Mouse (Mus musculus) mouse trophoblast stem cell (cell line): ENCODE data around the gene Fuz.

Experiments used
- in situ Hi-C, 2 experiments: fragments of 300-500 bp; cut with MseI, MboI; formaldehyde crosslinking; loops; 2 replicates in 1 of 2; 3 replicates in 1 of 2; pipeline ENCODE4 v1.15.1; 2025

Fuz gene

GRCm38 (mm10) chr7:44888256-44889105 lies 7.4 kb upstream of the Fuz start:
- in situ Hi-C loops = no loop called here

- in situ Hi-C loops = no loop called here
These were observed 5.7 kb upstream of the Fuz start for GRCm38 (mm10) chr7:44890180-44890579.

GRCm38 (mm10) chr7:44890737-44891136 lies 5.1 kb upstream of the Fuz start:
- in situ Hi-C loops = no loop called here

DNA sequence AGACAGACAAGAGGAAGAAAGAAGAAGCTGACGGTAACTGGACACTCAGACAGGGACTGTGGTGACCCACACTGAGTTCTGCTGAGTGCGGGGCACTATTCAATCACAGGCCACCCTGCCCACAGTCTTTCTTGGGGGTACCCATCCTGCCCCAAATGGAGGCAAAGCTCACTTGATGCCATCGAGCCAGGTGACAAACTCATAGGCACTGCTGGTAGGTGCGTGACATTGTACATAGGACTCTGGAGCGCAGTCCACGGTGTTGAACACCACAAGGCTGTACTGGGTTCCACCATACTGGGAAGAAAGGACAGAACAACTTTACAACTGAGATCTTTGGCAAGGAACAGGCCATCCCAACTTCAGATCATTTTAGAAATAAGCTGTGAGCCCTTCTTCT lies 4.3 kb upstream of the Fuz start:
- in situ Hi-C loops = no loop called here

- in situ Hi-C loops = no loop called here
These were observed 3.5 kb upstream of the Fuz start, which contains the start of gene Med25 for GRCm38 (mm10) chr7:44892276-44892921. Gene Med25 (minus strand): TSS chr7:44892712.

DNA sequence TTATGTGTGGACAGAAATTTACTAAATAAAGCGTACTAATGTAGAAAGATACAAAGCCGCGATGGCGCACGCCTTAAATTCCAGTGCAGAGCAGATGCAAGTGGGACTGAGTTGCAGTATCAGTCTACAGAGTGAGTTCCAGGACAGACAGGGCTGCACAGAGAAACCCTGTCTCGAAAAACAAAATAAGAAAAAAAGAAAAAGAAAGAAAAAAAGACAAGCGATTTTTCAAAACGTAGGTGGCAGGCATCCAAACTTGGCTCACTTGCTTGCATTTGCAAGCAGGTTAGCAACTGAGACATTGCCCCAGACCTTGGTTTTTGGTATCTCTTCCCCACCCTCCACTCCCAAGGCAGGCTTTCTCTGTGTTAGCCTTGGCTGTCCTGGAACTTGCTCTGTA lies 2.7 kb upstream of the Fuz start:
- in situ Hi-C loops = no loop called here

DNA sequence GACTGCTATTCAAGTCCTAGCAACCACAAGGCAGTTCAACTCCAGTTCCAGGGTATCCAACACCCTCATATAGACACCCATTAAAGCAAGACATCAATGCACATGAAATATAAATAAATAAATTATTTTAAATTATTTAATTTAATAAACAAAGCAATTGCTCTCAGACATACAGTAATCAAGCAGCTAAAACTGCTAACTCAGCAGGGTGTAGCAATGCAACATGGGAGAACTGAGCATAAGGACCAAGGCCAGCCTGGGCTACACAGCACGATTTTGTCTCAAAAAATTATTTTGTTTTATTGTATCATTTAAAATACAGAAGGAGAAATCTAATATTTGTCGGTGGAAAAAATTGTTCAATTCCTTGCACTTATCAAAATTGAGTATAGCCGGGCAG lies 1.7 kb upstream of the Fuz start:
- in situ Hi-C loops = no loop called here

GRCm38 (mm10) chr7:44895206-44895592 lies 680 bp upstream of the Fuz start:
- in situ Hi-C loops = no loop called here

DNA sequence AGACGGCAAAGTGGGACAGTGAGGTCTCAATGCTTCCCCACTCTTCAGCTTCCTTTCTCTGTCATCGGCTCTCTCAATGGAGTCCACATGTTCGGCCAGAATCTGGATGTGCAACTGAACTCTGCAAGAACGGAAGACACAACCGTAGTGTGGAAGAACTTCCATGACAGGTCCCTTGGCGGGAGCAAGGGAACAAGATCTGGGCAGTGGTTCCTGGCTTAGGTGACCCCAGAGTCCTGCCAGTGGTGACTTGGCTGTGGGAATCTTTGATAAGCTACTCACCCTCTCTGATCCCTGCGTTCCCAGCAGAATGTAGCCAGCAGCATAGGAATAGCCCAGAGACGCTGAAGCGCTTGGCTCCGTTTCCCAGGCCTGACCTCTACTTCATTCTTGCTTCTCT lies 620 bp downstream of the Fuz start:
- in situ Hi-C loops = no loop called here

DNA sequence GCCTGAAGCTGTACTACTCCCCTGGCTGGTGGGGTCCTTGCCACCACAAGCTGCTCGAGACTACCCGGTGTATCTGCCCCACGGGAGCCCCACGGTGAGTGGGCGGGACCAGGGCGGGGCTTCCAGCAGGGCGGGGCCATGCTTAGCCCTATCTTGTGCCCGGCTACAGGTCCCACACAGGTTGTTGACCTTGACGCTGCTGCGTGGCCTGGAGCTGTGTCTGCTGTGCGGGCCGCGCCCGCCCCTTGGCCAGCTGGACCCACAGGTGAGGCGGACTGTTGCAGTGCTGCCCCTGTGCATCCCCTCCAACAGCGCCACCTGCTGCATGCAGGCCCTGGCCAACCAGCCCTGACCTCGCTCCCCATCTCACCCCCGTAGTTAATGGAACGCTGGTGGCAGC lies 2.7 kb downstream of the Fuz start:
- in situ Hi-C loops = no loop called here

DNA sequence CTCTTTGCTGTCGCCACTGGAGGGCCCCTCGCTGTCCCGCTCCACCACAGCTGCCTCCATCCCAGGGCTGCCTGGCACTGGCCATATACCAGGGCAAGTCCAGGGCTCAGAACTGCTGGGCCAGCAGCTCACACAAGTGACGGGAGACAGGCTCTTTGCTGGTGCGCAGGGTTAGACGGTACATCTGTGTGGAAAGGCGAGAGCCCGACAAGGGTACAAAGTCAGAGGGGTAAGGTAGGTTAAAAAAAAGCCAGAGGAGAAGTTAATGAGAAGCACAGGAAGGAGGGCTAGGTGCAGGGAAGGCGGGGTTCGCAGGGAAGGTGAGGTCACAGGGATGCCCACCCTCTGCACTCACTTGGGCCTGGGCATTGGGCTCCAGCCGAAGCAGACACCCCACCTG lies 4.8 kb downstream of the Fuz start:
- in situ Hi-C loops = no loop called here

- in situ Hi-C loops = no loop called here
These were observed 5.4 kb downstream of the Fuz start for GRCm38 (mm10) chr7:44901230-44901722.

GRCm38 (mm10) chr7:44905430-44905829 lies 9.6 kb downstream of the Fuz start:
- in situ Hi-C loops = no loop called here

DNA sequence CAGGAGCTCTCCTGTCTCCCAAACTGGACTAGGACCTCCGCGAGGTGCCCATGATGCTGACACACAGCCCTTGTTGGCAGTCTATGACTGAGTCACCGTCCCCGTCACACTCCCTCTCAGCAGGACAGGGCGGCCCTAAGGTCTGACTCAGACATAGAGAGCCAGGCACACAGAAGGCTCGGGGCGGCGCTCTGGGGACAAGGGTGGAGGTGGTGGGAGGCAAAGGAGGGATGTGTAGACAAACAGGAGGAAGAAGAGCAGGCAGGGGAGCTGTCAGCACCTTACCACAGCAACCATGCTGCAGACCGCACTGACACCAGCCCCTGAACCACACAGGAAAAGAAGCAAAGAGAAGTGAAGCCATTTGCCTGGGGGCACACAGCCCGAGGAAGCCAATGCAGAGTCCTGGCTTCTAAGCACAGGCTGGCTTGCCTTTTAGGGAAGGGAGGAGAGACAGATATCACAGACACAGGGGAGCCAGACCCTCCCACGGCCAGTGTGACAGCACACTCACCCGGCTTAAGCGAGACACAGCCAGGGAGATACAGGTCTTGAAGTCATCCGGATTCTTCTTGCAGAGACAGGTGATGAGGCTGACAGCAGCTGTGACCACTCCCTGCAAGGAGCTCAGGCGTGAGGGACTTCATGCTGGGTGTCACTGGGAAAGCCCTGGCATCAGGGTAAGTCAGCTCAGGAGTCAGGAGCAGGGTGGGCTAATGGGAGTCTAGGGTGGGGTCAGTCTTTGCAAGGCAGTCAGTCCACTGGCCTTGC lies 13.0 kb downstream of the Fuz start:
- in situ Hi-C loops = no loop called here

DNA sequence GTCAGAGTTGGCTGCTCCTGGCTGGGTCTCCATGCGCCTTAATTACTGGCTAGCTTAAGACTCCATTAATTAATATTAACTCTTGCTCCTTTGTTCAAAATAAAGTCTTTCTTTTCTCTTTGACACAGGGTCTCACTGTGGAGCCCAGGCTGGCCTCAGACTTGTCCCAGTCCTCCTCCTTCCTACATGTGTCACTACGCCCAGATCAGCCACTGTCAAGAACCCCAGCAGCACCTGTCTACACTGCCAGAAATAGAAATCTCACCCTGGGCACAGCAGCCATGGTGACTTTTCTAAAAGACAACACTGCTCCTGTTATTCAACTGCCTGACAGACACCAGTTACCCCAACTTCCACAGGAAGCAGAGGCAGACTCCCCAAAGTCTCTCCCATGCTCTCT lies 18.5 kb downstream of the Fuz start:
- in situ Hi-C loops = no loop called here

- in situ Hi-C loops = no loop called here
These were observed 19.4 kb downstream of the Fuz start for GRCm38 (mm10) chr7:44915314-44915713.

GRCm38 (mm10) chr7:44916191-44916590 lies 20.3 kb downstream of the Fuz start:
- in situ Hi-C loops = no loop called here

DNA sequence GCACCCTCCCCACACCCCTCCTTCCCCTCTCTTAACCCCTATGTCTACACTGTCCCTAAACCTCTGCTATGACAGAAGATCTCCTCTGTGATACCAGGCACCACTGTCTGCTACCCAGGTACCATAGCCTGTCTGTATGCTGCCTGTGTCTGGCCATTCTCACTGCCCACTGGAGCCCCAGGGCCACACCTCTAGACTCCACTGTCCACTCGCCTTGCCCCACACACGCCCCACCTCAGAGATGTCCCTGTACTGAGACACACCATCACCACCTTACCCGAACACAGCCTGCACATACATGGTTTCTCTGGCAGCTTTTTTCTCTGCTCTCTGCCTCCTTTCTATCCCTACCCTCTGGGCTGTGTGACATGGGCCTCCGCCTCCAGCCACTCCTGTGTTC lies 21.0 kb downstream of the Fuz start:
- in situ Hi-C loops = no loop called here

GRCm38 (mm10) chr7:44918219-44918618 lies 22.3 kb downstream of the Fuz start:
- in situ Hi-C loops = no loop called here

DNA sequence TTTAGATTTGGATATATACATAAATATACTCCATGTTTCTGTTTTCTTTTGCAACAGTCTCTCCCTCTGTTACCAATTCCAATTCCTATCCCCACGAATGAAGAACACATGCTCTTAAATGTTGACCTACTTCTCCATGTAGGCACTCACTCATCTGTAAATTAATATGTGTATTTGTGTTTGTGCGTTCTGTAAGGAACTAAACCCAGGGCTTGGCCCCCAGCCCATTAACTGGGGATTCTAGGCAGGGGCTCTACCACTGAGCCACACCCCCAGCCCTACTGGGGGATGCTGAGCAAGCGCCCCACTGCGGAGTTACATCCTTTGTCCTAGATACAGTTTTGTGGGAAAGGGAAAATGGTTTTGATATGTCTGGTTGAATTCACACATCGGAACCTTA lies 23.2 kb downstream of the Fuz start:
- in situ Hi-C loops = no loop called here

DNA sequence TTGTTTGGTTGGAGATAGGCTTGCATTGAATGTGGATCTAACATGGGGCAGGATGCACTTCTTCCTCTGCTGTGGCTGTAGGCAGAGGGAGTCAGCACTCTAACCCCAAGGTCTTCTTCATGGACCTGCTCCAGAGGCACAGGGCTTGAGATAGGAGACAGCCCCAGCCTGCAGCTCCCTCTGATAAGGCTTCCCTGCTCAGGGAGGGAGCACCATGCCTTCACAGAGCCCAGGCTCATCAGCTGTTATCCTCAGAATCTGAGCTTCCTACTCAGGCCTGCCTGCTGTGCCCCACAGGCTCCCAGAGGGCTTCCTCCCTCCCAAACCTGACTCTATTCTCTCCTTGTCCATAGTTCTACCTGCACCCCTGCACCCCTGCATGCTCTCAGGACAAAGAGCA lies 26.7 kb downstream of the Fuz start:
- in situ Hi-C loops = loop anchor here in 1 of 2 experiments (5.0 kb wide), 1 partner anchor 35 kb away; no protein-coding TSS in a partner anchor

DNA sequence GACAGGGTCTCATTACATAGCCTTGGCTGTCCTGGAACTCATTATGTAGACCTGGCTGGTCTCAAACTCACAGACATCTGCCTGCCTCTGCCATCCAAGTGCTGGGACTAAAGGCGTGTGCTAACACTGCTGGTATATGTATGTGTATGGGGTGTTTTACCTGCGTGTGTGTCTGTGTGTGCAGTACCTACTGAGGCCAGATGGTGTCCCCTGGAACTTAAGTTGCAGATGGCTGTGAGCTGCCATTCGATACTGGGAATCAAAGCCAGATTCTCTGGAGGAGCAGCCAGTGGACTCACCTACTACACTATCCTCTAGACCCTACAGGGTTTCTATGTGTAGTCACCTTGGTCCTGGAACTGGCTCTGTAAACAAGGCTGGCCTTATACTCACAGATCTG lies 29.6 kb downstream of the Fuz start:
- in situ Hi-C loops = no loop called here
